Mouse (Mus musculus) lung, postnatal 14 days (tissue): Measurements from ENCODE around the gene Rab11b.
"Not testable (repeated sequence)": the region's sequence is repeated elsewhere in the genome, so short reads cannot be mapped to it uniquely, and the experiment has no call there.

Source experiments
- DNase-seq: peaks from one replicate; pipeline ENCODE4 v3.0.0; 2021

Gene Rab11b

GRCm38 (mm10) chr17:33771617-33772016 is 11.3 kb upstream of the Rab11b start:
- DNase-seq = no peak

- no peak for DNase-seq
Observed at GRCm38 (mm10) chr17:33766389-33766788, 6.1 kb upstream of the Rab11b start.

- DNase-seq = peak; percentile 98
Observed at GRCm38 (mm10) chr17:33759767-33760254, 519 bp downstream of the Rab11b start.

GRCm38 (mm10) chr17:33757231-33757630 is 3.1 kb downstream of the Rab11b start:
- DNase-seq = no peak

- DNase-seq = peak; percentile 67
Observed at GRCm38 (mm10) chr17:33756108-33756790, 4.1 kb downstream of the Rab11b start.

GRCm38 (mm10) chr17:33755418-33756107 is 4.8 kb downstream of the Rab11b start:
- no peak for DNase-seq

DNA sequence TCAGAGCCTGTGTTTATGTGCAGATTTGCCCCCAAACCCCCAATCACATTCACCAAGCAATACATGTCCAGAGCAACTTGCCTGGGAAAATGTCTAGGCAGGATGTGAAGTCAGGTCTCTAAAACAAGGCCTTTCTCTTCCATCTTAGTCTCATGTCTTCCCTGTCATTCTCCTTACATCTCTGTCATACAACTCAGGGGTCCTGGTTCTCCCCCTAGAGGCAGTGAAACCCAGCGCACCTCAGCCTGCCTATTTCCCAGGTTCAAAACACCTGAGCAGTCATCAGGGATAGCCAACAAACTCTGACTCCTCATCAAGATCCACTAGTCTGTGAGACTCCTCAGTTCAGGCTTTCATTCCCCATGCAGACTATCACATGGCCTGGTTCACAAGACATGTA is 5.7 kb downstream of the Rab11b start:
- DNase-seq = no peak

GRCm38 (mm10) chr17:33752297-33752696 is 8.0 kb downstream of the Rab11b start:
- no peak for DNase-seq

- DNase-seq = no peak
Observed at GRCm38 (mm10) chr17:33751181-33751580, 9.1 kb downstream of the Rab11b start.

DNA sequence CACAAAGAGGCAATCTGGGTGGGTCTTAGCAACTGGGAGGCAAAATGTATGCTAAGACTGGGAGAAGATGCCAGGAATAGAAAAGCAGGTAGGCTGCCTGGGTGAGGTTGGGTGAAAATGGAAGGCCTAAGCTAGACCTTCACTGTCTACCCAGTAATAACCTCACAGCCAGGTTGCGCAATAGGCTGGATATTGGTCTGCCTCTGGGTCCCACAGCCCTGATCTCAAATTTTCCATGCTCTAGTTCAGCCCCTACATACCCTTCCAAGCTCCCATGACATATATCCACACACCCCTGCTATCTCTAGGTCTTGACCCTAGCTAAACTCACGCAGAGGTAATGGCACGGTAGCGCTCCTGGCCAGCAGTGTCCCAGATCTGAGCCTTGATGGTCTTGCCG is 10.9 kb downstream of the Rab11b start:
- peak; percentile 41 for DNase-seq

DNA sequence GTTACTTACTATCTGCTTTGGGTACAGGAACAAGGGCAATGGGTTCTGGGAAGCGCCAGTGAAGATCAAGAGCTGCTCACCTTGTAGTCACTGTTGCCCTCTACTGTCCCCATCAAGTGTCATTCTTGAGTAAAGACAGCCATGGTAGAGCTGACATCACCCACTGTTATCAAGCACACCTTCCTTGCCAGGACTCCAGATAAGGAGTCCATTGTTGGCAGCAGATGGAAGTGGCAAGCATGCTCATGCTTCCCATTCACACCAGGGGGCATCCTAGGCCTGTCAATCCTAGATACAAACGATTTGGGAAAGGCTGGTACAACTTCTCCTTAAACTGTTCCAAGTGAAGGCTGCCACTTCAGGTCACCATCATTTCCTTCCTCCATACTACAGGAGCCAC is 14.3 kb downstream of the Rab11b start:
- peak; percentile 50 for DNase-seq

DNA sequence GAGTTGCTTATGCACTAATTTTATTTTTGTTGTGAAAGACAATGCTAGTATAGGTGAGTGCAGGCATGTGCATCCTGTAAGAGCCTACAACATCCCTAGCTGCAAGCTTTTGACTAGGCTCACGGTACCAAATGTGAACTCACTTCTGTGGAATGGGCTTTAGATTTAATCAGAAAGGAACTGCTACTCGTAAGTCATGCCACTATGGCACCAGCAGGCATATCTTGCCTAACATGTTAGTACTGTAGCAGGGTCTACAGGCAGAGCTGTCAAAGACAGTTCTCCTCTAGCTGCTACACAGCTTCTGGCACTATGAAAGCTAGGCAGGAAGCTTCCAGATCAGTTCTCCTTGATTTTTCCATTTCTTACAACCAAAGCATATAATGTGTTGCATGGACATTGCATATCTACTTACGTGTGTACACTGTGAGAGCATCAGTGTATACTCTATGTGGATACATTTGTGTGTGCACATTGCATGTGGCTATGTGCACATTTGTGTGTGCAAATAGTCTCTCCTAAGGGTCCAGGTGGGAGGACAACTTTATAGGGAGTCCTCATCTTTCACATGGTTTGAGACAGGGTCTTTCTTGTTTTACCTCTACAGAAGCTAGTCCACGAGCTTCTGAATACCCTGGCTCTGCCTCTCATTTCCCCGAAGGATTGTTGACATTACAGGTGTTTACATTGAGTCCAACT is 15.5 kb downstream of the Rab11b start:
- DNase-seq = no peak

DNA sequence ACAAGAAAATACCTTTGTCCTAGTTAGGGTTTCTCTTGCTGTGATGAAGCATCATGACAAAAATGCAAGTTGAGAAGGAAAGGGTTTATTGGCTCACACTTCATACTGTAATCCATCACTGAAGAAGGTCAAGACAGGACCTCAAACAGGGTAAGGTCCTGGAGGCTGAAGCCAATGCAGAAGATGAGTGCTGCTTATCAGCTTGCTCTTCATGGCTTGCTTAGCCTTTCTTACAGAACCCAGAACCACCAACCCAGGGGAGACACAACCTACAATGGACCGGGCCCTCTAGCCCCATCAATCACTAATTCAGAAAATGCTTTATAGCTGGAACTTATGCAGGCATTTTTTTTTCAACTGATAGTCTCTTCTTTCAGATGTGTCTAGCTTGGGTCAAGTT is 17.9 kb downstream of the Rab11b start:
- DNase-seq = no peak

GRCm38 (mm10) chr17:33733526-33733925 is 26.8 kb downstream of the Rab11b start:
- DNase-seq = not testable (repeated sequence)

GRCm38 (mm10) chr17:33732556-33733083 is 27.7 kb downstream of the Rab11b start:
- DNase-seq = not testable (repeated sequence)

- DNase-seq = no peak
Observed at GRCm38 (mm10) chr17:33729215-33729614, 31.1 kb downstream of the Rab11b start.

GRCm38 (mm10) chr17:33728396-33728795 is 31.9 kb downstream of the Rab11b start:
- DNase-seq = no peak

GRCm38 (mm10) chr17:33719736-33720378 is 40.5 kb downstream of the Rab11b start:
- DNase-seq = no peak

GRCm38 (mm10) chr17:33718944-33719725 is 41.2 kb downstream of the Rab11b start:
- no peak for DNase-seq

DNA sequence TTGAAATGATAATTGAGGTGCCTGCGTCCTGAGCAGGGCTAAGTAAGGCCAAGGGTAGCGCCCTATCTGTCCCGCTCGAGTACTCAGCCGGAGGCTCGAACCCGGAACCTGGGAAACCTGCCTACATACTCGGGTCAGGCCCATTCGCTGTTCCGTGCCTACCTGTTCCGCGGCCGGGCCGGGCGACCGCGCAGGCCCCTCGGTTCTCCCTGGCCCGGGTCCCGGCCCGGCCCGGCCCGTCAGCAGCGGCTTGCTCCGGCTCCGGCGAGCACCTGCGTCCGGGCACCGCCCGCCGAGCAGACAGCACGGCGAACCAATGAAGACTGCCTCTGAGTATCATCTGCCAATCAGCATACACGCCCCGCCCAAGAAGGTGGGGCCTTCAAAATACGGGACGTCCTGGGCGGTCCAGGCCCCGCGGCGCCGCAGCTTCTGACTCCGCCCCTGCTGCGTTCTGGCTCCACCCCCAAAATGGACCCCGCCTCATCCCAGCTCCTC is 41.9 kb downstream of the Rab11b start, which contains the start of gene March2:
Gene March2 (minus strand): TSS at position 287 of the 498 bp plus-strand sequence.
- DNase-seq = peak; percentile 99

DNA sequence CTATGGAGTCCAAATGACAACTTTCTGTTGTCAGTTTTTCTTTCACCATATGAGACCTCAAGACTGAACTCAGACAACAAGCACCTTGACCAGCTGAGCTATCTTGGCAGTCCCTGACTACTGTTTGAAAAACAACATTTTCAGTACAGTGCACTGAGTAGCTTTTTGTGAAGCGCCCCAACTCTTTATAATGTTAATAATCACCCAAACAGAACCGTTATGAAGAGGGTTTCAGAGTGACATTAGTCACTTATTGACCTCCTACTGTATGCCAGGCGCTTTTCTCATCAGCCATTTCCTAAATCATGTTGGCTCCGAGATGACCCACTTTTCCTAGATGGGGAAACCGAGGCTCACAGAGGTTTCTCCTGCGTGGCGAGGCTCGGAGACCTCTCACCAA is 42.3 kb downstream of the Rab11b start:
- DNase-seq = no peak

DNA sequence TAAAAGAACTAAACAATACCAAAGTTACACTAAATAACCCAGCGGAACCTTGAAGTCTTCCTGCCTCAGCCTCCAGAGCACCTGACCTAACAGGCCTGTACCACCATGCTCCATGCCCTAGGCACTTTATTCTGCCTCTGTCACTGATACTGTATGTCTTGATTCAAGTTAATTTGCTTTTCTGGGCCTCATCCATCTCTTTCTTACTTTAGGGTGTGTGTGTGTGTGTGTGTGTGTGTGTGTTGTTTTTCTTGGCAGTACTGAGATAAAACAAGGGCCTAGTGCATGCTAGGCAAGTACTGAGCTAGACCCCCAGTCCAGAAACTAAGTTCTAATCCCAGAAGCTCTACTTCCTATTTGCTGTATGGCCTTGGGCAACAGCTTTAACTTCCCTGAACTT is 43.1 kb downstream of the Rab11b start:
- no peak for DNase-seq
